Mouse (Mus musculus): ENCODE results near the gene Slc5a9.
"Not testable (repeated sequence)": the region's sequence is repeated elsewhere in the genome, so short reads cannot be mapped to it uniquely, and the experiment has no call there.

The Slc5a9 gene

DNA sequence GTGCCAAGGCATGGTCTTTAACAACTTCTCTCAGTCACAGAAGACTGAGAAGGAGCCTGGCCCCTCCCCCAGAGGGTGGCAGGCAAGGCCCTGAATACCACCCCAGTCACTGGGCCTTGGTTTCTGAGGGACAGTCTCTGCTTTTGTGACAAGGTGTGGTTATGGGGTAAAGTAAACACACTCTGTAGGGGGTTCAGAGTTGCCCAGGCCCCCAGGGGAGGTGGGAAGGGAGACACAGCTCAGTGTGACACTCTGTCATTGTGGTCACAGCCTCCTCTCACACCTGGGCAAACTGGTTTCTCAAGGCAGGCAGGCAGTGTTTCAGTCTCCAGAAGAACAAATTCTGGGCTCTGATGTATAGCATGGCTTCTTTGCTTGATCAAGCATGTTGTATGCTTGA lies at the start of gene Slc5a9:
Slc5a9 (minus strand) TSS at position 144 of the 400 bp plus-strand sequence.
- no peak for DNase-seq (ENCODE audit: low read depth)

DNA sequence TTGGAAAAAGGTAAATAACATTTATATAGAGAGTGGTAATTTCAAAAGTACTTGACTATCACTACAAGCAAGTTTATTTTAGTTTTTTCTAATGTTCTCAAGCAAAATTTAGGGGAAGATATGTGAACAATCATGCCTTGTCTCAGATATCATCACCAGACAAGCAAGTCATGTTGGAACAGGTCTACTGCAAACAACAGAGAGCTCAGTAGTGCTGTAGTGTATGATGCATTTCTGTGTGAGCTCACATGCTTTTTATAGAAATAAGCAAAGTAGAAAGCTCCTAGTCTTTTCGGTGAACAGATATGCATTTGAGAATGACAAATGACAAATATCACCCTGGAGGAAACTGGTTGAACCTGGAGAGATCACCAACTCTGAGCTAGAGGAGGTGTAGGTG lies 16.4 kb upstream of the Slc5a9 start, which contains the start of gene Skint8:
Skint8 (plus strand) TSS at position 301 of the 400 bp plus-strand sequence.
- no peak for DNase-seq (ENCODE audit: low read depth)

DNA sequence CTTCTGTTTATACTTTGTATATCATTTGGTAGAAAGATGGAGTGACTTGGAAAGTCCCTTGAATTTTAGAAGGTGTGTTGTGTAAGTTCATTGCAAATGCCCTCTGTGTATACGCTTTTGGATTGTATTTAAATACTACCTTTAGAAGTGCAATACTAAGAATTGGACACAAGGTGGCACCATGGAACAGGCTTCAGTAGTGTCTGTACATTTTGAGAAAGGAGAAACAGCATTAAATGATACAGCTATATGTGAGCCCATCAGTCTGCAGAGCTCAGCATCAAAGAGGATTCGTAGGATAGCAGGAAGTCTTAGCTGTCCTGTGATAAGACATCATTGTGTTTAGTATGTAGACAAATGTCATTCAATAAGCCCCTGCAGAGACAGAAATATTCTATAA lies 5.2 kb upstream of the Slc5a9 start:
- peak; percentile 20 for DNase-seq (ENCODE audit: low read depth)

DNA sequence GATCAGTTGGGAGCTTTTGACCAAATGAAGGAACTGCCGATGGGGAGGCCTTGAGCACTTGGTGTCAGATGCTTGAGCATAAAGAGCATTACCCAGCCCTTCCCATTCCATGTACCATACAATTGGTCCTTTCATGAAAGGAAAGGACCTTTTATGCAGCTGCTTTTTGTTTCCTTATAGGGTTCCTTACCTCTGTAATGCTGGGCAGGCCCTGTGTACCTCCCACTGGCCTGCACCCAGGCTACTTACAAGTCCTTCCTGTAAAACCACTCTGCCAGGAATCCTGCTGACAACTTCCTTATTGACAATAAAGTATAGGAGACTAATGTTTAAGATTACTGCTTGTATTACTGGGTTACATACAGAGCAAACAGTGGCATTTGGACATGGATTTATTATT lies 1.2 kb downstream of the Slc5a9 start:
- no peak for DNase-seq (ENCODE audit: low read depth)

DNA sequence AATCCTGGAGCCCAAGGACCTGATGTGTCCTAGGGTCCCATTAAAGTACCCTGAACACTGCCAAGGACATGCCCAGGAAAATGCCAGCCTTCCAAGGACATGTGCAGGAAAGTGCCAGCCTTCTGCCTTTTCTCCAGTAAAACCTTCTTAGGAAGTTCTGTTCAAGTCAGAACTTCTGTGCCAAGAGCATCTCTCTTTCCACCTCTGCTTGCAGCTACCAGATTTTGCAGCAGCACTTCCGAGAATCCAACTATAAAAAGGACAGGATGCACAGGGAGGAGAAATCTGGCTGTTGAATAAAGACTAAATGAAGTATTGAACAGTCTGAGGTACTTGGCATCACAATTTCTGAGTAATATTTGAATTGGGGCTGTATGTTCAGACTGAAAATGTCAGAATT lies 2.2 kb downstream of the Slc5a9 start:
- not testable (repeated sequence) for DNase-seq (ENCODE audit: low read depth)

DNA sequence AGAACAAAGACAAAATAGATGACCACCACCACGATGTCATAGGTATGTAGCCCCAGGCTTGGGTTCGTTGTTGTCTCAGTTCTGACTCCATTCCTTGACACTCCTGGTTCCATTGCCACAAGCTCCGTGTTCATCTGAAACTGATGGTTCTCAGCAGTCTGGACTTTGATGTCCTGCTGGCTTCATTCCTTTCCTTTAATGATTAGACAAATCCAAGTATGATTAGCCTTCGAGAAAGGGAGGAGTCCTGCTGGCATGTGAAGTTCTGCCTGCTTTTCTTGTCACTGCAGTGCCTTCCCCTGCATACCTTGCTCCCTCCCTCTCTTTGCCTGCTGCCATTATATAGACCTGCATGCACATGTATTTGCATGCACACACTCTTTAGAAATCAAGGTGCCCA lies 4.2 kb downstream of the Slc5a9 start:
- no peak for DNase-seq (ENCODE audit: low read depth)

DNA sequence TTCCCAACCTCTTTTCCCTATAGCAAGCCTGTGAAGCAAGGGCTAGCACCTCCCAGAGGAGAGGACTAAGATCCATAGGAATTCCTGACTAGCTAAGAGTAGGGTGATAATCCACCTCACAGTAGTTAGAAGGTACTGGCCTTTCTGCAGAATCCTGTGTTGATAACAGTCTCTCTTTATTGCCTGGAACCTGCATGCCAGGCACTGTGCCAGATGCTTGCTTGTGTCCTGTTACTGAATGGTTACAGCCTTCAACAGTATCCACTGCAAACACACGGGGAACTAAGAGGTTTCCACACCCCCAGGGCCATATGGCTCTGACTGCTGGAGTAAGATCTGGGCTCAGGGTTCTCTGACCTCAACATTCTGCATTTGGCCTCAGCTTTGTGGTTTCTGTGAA lies 5.0 kb downstream of the Slc5a9 start:
- DNase-seq (ENCODE audit: low read depth) = no peak

DNA sequence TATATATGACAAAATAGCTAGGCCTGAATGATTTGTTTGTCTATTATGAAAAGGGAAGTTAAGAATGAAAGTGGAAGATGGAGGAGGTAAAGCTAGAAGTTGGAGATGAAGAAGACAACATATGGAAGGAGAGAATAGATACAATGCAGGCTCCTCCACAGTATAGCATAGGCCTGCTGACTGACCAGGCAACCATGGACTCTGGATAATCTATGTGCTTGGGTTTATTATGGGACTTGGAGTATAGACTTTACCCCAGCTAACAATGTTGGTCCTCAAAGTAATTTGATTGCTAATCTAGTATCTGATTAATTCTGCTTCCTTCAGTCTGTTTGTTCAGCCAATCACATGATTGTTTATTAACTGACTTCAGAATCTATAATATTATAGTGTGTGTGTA lies 10.6 kb downstream of the Slc5a9 start:
- no peak for DNase-seq (ENCODE audit: low read depth)

DNA sequence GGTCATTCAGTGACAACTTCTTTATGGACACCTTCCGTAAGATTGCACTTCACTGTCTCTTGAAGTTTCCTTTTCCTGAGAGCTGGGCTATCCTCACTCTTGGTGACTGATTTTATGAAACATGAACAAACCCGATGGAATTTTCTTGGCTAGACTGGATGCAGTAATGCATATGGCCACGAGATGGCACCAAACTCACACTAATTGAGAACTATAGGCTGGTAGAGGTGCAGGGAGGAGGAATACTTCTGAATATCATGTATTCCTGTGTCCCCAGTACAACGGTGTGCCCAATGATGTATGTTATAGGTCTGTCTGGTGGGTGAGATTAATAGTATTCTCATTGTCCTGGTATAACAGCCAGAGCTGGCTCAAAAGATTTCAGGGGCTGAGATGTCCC lies 16.1 kb downstream of the Slc5a9 start:
- DNase-seq (ENCODE audit: low read depth) = peak; percentile 13

DNA sequence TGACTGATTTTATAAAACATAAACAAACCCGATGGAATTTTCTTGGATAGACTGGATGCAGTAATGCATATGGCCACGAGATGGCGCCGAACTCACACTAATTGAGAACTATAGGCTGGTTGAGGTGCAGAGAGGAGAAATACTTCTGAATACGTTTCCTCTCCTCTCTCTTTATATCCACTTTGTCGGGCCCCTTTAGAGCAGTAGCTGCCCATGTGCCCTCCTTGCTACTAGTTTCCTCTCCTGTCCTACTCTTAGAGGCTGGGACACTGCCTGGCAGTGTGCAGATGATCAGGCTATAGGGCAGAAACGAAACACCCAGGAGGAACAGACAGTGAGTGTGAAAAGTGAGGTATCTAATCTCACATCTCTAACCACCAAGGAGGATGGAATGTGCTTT lies 16.7 kb downstream of the Slc5a9 start:
- peak; percentile 13 for DNase-seq (ENCODE audit: low read depth)

DNA sequence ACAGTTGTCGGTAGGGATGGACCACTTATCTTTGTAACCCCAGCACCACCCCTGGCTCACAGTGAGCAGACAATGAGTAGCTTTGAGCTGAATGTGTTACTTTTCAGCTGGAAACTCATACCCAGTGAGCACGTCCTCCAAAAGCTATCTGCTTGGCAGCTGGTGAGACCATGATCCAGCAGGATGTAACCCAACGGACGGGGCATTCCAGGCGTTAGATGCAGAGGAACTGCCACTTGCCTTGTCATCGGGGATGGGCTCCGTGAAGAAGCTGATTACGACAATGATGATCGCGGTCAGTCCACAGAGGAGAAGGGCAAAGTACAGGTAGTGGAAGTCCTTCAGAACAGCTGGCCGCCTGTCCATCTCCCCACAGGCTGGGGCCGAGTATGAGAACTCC lies 19.2 kb downstream of the Slc5a9 start:
- no peak for DNase-seq (ENCODE audit: low read depth)

DNA sequence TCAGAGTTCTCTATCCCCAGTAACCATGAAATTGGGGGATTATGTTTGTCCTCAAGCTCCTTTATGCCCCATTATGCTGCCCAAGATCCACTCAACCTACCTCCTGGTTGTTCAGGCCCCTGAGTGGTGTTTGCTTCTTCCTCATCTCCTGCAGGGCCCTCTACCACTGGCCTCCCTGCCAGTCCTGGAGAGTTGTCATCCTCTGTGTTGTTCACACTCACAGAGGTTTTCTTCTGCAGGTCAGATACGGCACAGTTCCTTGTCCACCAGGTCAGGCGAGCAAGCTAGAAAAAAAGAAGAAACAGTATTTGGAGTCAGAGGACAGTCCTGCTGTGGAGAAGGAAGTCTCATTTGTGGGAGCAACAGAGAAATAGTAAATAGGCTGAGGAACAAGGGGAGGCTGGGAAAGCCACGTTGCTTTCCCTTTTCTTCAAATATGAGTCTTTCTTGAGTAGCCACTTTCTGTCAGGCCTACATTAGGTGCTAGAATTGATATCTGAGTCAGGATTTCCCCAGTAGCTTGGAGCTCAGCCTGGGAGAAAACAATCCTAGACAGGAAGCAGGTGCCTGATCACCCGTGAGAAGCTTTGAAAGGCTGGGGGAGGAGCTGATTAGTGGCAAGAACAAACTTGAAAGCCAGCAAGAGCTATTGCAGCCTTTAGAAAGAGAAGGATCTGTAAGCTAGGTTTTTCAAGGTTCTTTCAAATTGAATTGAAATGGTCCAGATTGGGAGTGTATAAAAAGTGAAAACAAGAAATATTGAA lies 22.4 kb downstream of the Slc5a9 start:
- DNase-seq (ENCODE audit: low read depth) = no peak

DNA sequence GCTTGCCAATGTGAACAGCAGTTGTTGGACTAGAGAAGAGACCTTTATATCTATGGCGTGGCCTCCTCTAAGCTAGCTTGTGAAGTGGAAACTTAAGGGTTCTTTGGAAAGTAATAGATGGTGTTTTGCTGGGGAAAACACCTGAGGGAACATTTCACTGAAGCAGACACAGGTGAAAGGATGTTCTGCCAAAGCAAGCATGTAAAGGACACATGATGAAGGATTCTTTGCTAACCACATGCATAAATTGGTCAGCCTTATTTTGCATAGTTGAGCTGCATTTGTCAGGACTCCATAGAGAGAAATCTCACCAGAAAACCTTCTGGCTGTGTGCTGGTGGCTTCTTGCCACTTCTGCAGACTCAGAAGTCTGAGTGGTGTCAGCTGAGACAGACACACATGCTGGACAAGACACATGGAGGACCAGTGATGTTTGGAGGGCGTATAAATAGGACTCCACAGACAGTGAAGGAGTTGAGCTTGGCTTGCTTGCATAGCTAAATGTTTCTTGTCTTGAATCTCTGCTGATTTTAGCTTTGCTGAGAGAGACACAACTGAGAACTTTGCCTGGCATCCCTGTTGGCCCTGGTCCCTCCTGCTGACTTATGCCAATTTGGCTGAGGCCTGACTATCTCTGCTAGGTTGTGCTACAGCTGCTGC lies 34.8 kb downstream of the Slc5a9 start:
- no peak for DNase-seq (ENCODE audit: low read depth)

DNA sequence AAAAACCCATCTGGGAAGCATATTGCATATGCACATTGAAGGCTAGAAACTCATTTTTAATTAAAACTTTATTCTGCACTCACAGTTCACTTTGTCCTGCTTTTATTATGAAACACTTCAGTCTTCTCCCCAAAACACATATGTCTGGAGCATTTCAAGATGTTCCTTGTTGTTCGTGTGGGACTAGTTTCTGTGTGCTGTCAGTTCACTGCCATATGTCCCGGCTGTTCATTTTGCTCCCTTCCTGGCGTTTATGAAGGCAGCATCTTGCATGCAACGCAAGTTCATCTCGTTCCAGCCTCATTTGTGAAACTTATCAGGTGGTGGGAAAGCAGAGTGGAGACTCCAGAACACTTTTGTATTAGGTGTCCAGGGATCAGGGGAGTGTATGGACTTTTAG lies 36.0 kb downstream of the Slc5a9 start:
- no peak for DNase-seq (ENCODE audit: low read depth)

DNA sequence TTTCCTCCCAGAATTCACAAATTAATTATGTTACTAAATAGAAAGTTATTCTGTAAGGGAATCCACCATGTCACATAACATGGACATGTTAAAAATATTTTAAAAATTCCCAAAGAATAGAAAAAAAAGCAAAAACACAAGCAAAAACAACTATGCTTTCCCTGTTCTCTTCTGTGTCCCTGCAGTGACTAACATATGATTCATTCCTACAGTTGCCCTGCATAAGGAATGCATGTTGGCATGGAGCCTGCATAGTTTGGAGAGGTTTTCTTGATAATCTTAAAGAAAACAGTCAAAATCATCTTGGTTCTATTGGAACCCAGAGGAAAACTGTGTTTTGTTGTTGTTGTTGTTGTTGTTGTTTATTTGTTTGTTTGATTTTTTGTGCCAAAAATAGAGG lies 50.1 kb downstream of the Slc5a9 start:
- DNase-seq (ENCODE audit: low read depth) = no peak

DNA sequence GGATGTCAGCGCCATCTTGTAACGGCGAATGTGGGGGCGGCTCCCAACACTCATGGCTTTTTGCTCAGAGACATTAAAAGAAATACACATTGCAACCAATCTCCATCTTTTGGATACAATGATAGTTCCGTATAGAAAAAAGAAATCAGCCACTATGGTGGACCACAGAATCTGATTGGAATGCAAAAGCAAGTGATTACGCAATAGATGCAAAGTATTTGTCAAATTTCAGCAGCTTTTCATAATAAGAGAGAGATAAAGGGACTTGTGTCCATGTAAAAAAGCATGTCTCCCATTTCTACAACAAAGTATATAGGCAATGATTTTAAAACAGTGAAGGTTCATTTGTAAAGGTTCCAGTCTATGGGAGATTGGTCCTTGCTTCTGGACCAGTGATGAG lies 63.8 kb downstream of the Slc5a9 start:
- DNase-seq (ENCODE audit: low read depth) = no peak
